Mouse (Mus musculus) heart, postnatal 0 days (tissue): ENCODE results near the gene Rab25.

Source experiments
- CTCF ChIP-seq: IDR thresholded peaks from 2 replicates; pipeline ENCODE4 v1.5.1; 2016; ENCODE audit warnings: antibody characterized with exemption, control low read depth, low read depth
- EP300 ChIP-seq: IDR thresholded peaks from 2 replicates; pipeline ENCODE4 v1.6.1; 2016; ENCODE audit warnings: antibody characterized with exemption, low read depth

GRCm38 (mm10) chr3:88568615-88569014 lies 20.5 kb upstream of the Rab25 start:
- TF ChIP-seq CTCF (no peak), EP300 (no peak)
